Mouse (Mus musculus): ENCODE measurements around the gene Pld5.

DNA sequence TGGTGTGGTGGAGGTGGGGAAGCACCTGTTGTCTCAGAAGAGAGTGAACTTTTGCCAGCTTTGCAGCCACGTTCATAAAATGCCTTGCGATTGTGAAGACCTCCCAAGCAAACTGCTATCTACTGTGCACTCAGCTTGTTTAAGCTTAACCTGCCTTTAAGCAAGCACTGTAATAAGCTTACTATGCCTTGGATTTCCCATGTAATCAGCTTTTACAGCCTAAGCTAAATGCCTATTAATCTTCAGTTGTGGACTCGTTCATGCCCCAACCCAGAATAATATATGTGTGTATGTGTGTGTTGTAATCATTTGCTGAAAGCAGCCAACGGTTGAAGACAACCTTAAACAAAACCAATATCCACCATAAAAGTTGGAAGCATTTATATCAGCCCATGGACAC lies 232.1 kb downstream of the Pld5 start:
- no peak for TF ChIP-seq POLR2A (IDR thresholded peaks at IDR 0.05; ENCODE audit: extremely low read depth, insufficient read depth, low read length)
- no peak for TF ChIP-seq CTCF (IDR thresholded peaks at IDR 0.05; ENCODE audit: low read depth, low read length)

All from liver, adult 2 months (tissue).